Mouse (Mus musculus): Measurements from ENCODE around the gene Bmp7.

DNA sequence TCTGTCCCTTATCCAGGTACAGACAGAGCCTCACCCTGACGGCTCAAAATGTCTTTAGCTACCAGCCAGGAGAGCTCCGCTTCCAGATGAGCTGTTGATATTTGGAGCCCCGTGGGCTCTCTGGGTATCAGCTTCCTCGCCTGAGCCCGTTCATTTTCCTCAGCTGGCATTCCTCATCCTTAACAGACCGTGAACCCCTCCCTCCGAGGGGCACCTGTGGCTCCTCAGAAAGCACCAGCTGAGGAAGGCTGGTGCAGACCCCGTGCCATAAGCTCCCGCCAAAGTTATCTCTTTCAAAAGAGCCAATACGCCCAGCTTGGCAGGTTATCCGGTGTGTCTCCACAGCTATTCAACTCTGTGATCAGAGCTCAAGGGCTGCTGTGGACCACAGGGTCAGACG is 50.9 kb downstream of the Bmp7 start:
- TF ChIP-seq TAL1 (IDR thresholded peaks at IDR 0.05; ENCODE audit: low read length) = no peak
- TF ChIP-seq GATA1 (IDR thresholded peaks at IDR 0.05; ENCODE audit: low read length) = no peak
